Mouse (Mus musculus) lung, postnatal 0 days (tissue): ENCODE results near the gene Exosc7.

ENCODE experiments used
- CTCF ChIP-seq: IDR thresholded peaks from 2 replicates; pipeline ENCODE4 v1.5.1; 2016; ENCODE audit warnings: antibody characterized with exemption, mild to moderate bottlenecking
- EP300 ChIP-seq: IDR thresholded peaks from 2 replicates; pipeline ENCODE4 v1.6.1; 2016; ENCODE audit warnings: antibody characterized with exemption, mild to moderate bottlenecking, control low read depth

DNA sequence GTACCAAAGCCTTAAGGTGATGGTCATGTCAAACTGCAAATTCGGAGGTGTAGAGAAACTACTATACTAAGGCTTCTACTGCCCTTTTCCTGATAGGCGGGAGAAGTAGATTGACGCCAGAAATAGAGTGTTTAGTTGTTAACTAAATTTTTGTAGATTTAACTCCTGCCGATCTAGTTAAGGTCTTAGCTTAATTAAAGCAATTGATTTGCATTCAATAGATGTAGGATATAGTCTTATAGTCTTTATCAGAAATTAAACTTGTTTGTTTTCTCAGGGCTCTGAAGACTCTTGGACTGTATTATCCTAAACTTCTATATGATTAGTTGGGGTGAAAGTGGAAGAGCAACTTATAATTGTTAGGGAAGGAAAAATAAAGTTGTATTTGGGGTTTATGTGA lies 5.8 kb upstream of the Exosc7 start:
- TF ChIP-seq CTCF (no peak), EP300 (no peak)
